Mouse (Mus musculus) liver, embryonic 11.5 days (tissue): ENCODE results near the gene Afm. TPM values are rescaled to one million over a fixed set of nuclear protein-coding genes. Genes with fewer than 3 reads are reported as not detected.

Experiments
- polyA plus RNA-seq: library from polyadenylated mRNA; unstranded; fragments of >200 nt; fragmentation: Nextera tagmentation; extraction: Ambion mirVana; gene quantifications from 2 replicates; pipeline ENCODE4 v1.2.1, GENCODE M21; 2014

Gene Afm
- polyA plus RNA-seq, 1 experiment from 2014 or later: 8.8 TPM

Other genes starting within 250 kb of the Afm start
- 25.2 and 32.2 TPM in 2 replicates for gene Ankrd17, start 152.4 kb upstream of the Afm start, polyA plus RNA-seq
- 3.8 and 4.1 TPM in 2 replicates for gene Gm9958, start 151.7 kb upstream of the Afm start, polyA plus RNA-seq
- 772 and 788 TPM in 2 replicates for gene Alb, start 58.0 kb upstream of the Afm start, polyA plus RNA-seq
- 6,352 and 6,971 TPM in 2 replicates for gene Afp, start 28.2 kb upstream of the Afm start, polyA plus RNA-seq
- 0.19 and 0.35 TPM in 2 replicates for gene 5830473C10Rik, start 42.2 kb downstream of the Afm start, polyA plus RNA-seq
- 6.2 and 6.3 TPM in 2 replicates for gene Rassf6, start 121.7 kb downstream of the Afm start, polyA plus RNA-seq
- gene Cxcl5, start 240.4 kb downstream of the Afm start, polyA plus RNA-seq: 1.7 and 3.1 TPM in 2 replicates
- gene Ppbp, start 249.6 kb downstream of the Afm start, polyA plus RNA-seq: 153 and 155 TPM in 2 replicates